Mouse (Mus musculus): ENCODE data around the gene Adcy2.

- no peak for TF ChIP-seq EP300 (IDR thresholded peaks at IDR 0.05; ENCODE audit: insufficient read depth, low read depth, low read length)
- no peak for TF ChIP-seq CTCF (IDR thresholded peaks at IDR 0.05; ENCODE audit: low read depth, low read length)
These were observed 6.8 kb upstream of the Adcy2 start for GRCm38 (mm10) chr13:69006091-69006490.

All from ES-Bruce4 (cell line).